In genomic region chr4:150653072-150653599, GRCm38 (mm10) we compare ENCODE assay signal across 16 mouse cellular contexts. TPM values are rescaled to one million over a fixed set of nuclear protein-coding genes. Genes with fewer than 3 reads are reported as not detected.
"Had no signal": no experiment of that assay in that cellular context is flagged by ENCODE, and none has a peak within 500 bp of the region (broad histone marks: within the 10 kb centered on the region; RNA-seq: fewer than 3 reads in every experiment).

No protein-coding gene starts in this region.

- H3K9me3 ChIP-seq: neural tube, embryonic 15.5 days had no signal

- H3K9ac ChIP-seq: limb, embryonic 13.5 days; liver, embryonic 15.5 days; lung, embryonic 14.5 days; midbrain, embryonic 13.5 days; neural tube, embryonic 15.5 days had no signal

- H3K36me3 ChIP-seq: limb, embryonic 13.5 days; liver, embryonic 15.5 days; midbrain, embryonic 13.5 days had no signal

- DNase-seq: kidney, adult 11 months; kidney, adult 9 months; kidney, postnatal 4 days; left cerebral cortex, postnatal 4 days; lung, embryonic 14.5 days; lung, postnatal 14 days; right cerebral cortex, adult 18-20 months; thymus, adult 18-20 months; thymus, postnatal 14 days had no signal

- H3K4me2 ChIP-seq: limb, embryonic 13.5 days; liver, embryonic 15.5 days; lung, embryonic 14.5 days had no signal

- H3K27ac ChIP-seq: kidney, postnatal 0 days; limb, embryonic 13.5 days; liver, embryonic 15.5 days; midbrain, embryonic 13.5 days; neural tube, embryonic 15.5 days had no signal

- H3K4me3 ChIP-seq: limb, embryonic 13.5 days; liver, embryonic 15.5 days; midbrain, embryonic 13.5 days; myocyte had no signal

- ATAC-seq: midbrain, embryonic 13.5 days had no signal

RNA-seq across cellular contexts. Expression of gene Slc45a1, which starts 1.2 kb away (rescaled TPM):
- total RNA-seq: megakaryocyte-erythroid progenitor cell, adult 5-6 weeks had no signal
- polyA plus RNA-seq: liver, embryonic 15.5 days; lung, embryonic 14.5 days; myocyte had no signal
